Comparison of ENCODE assay signal across 8 mouse cellular contexts in genomic region chr2:27513861-27514260, GRCm38 (mm10). TPM values are rescaled to one million over a fixed set of nuclear protein-coding genes. Genes with fewer than 3 reads are reported as not detected.
A peak's percentile ranks its signal among the peaks of the same experiment; 100 is the strongest.
DNase-seq lines count a peak whose midpoint lies in the region; ATAC-seq and TF ChIP-seq lines count a peak whose summit lies in the region.

No protein-coding gene starts in this region.

- no peak for TF ChIP-seq EP300 in liver, embryonic 14.5 days (IDR thresholded peaks at IDR 0.05; ENCODE audit: low read depth)

- peak overlapping the region; percentile 94 for H3K9ac ChIP-seq in heart, embryonic 16.5 days (ENCODE audit: low read length)
- H3K9ac ChIP-seq in ES-E14 (ENCODE audit: insufficient read depth, low read depth, low read length, poor library complexity, severe bottlenecking) = peak overlapping the region; percentile 80; the same call in 1 of the 2 replicates
- H3K9ac ChIP-seq in forebrain, embryonic 13.5 days = peak overlapping the region; percentile 94
- peak overlapping the region; percentile 79 for H3K9ac ChIP-seq in liver, embryonic 14.5 days (replicated peaks)

- WGBS in heart, embryonic 16.5 days = 71% methylated on average over 5 of the region's 5 CpGs
- WGBS in forebrain, embryonic 13.5 days = 74% methylated on average over 5 of the region's 5 CpGs
- WGBS in liver, embryonic 14.5 days (ENCODE audit: insufficient replicate concordance) = 40% methylated on average over 5 of the region's 5 CpGs

- no peak for DNase-seq in heart, postnatal 10 days
- no peak for DNase-seq in ES-E14 (ENCODE audit: low read depth, low spot score)
- DNase-seq in liver, embryonic 14.5 days (ENCODE audit: low read depth in 3 of 3, low spot score in 3 of 3) = no peak
- DNase-seq in urinary bladder, adult 18-20 months (ENCODE audit: low spot score in 2 of 2) = no peak
- no peak for DNase-seq in spleen, adult 12 weeks (ENCODE audit: low spot score)
- no peak for DNase-seq in adrenal gland, postnatal 10 days

- H3K9me3 ChIP-seq in heart, embryonic 16.5 days (replicated peaks; ENCODE audit: control insufficient read depth, low read length) = no peaks in the 10 kb centered on the region
- H3K9me3 ChIP-seq in ES-E14 (ENCODE audit: control insufficient read depth, insufficient read depth, low read depth, low read length) = no peaks in the 10 kb centered on the region
- peaks cover 6% of the 10 kb centered on the region; the same call in 1 of the 2 replicates for H3K9me3 ChIP-seq in forebrain, embryonic 13.5 days (replicated peaks)
- H3K9me3 ChIP-seq in liver, embryonic 14.5 days (ENCODE audit: control insufficient read depth, low read length) = no peaks in the 10 kb centered on the region; the same call in 1 of the 2 replicates

- H3K4me1 ChIP-seq in heart, embryonic 16.5 days (ENCODE audit: control insufficient read depth, insufficient read depth, low read length) = peaks cover 23% of the 10 kb centered on the region
- H3K4me1 ChIP-seq in ES-E14 (ENCODE audit: control insufficient read depth in 2 of 2, insufficient read depth in 2 of 2, low read length in 2 of 2, poor library complexity in 1 of 2) = peaks cover 1 to 10% of the 10 kb centered on the region in 2 experiments; a peak in 2 of 4 replicates
- H3K4me1 ChIP-seq in forebrain, embryonic 13.5 days = peaks cover 31% of the 10 kb centered on the region
- peaks cover 17 to 28% of the 10 kb centered on the region in 2 experiments for H3K4me1 ChIP-seq in liver, embryonic 14.5 days (replicated peaks; ENCODE audit: control insufficient read depth in 2 of 2, insufficient read depth in 2 of 2, low read length in 1 of 2)

- TF ChIP-seq CTCF in liver, embryonic 14.5 days (IDR thresholded peaks at IDR 0.05; ENCODE audit: low read depth) = no peak

- intact Hi-C loops in heart, postnatal 10 days (cut with DNase I) = loop anchor here (2.0 kb wide), 1 partner anchor 71 kb away; the partner anchor contains the start of gene Brd3os

- in situ Hi-C loops in ES-E14 (cut with MboI; ENCODE audit: low sequenced_read_pairs in 2 of 2, unreplicated experiment in 2 of 2) = no loop called here

- no peaks in the 10 kb centered on the region for H3K36me3 ChIP-seq in heart, embryonic 16.5 days (ENCODE audit: control insufficient read depth, insufficient read depth)
- H3K36me3 ChIP-seq in ES-E14 (ENCODE audit: control insufficient read depth, insufficient read depth, low read length, poor library complexity, severe bottlenecking) = peaks cover 7% of the 10 kb centered on the region
- peaks cover 9% of the 10 kb centered on the region; the same call in 1 of the 2 replicates for H3K36me3 ChIP-seq in forebrain, embryonic 13.5 days (ENCODE audit: poor library complexity, severe bottlenecking)
- H3K36me3 ChIP-seq in liver, embryonic 14.5 days (replicated peaks; ENCODE audit: control insufficient read depth, insufficient read depth, low read depth) = no peaks in the 10 kb centered on the region; the same call in 1 of the 2 replicates

- no peaks in the 10 kb centered on the region for H3K27me3 ChIP-seq in heart, embryonic 16.5 days (ENCODE audit: control insufficient read depth, insufficient read depth, low read length)
- no peaks in the 10 kb centered on the region for H3K27me3 ChIP-seq in forebrain, embryonic 13.5 days
- no peaks in the 10 kb centered on the region for H3K27me3 ChIP-seq in liver, embryonic 14.5 days (ENCODE audit: control insufficient read depth, insufficient read depth, low read length)

- H3K4me2 ChIP-seq in heart, embryonic 16.5 days (ENCODE audit: low read depth, low read length) = peak overlapping the region; percentile 90
- peak overlapping the region; percentile 98 for H3K4me2 ChIP-seq in forebrain, embryonic 13.5 days
- H3K4me2 ChIP-seq in liver, embryonic 14.5 days (ENCODE audit: low read depth) = peak overlapping the region; percentile 98

- no peak for ATAC-seq in heart, embryonic 16.5 days (replicated peaks; ENCODE audit: extremely low read depth, insufficient read depth, low FRiP score)
- ATAC-seq in forebrain, embryonic 13.5 days = no peak
- no peak for ATAC-seq in liver, embryonic 14.5 days (ENCODE audit: insufficient read depth)

- peak overlapping the region; percentile 93 for H3K4me3 ChIP-seq in heart, embryonic 16.5 days (ENCODE audit: low read length)
- peak overlapping the region; percentile 81 to 96; a peak in 3 of 4 replicates for H3K4me3 ChIP-seq in ES-E14 (ENCODE audit: insufficient read depth in 1 of 2, low read depth in 1 of 2, low read length in 2 of 2, poor library complexity in 1 of 2, severe bottlenecking in 1 of 2)
- H3K4me3 ChIP-seq in forebrain, embryonic 13.5 days = peak overlapping the region; percentile 97; the same call in 1 of the 2 replicates
- H3K4me3 ChIP-seq in liver, embryonic 14.5 days (ENCODE audit: insufficient read depth in 1 of 2, low read depth in 2 of 2, low read length in 2 of 2) = peak overlapping the region; percentile 88 to 98; a peak in 3 of 4 replicates

- peak overlapping the region; percentile 92 for H3K27ac ChIP-seq in heart, embryonic 16.5 days (ENCODE audit: low read length)
- H3K27ac ChIP-seq in ES-E14 (ENCODE audit: insufficient read depth, low read depth, low read length, poor library complexity, severe bottlenecking) = no peak overlapping the region
- H3K27ac ChIP-seq in forebrain, embryonic 13.5 days = 0 out of 2 replicates have a peak overlapping the region, but pooled peaks have one; percentile 76
- H3K27ac ChIP-seq in liver, embryonic 14.5 days = no peak overlapping the region; the same call in 1 of the 2 replicates

TF ChIP-seq in ES-E14, 5 proteins besides CTCF, POLR2A, EP300 and RAD21:
- TF ChIP-seq ZC3H11A (IDR thresholded peaks at IDR 0.05; ENCODE audit: borderline replicate concordance, low read depth, low read length) (no peak), HCFC1 (IDR thresholded peaks at IDR 0.05; ENCODE audit: borderline replicate concordance, insufficient read depth, low read length) (no peak), ZNF384 (IDR thresholded peaks at IDR 0.05; ENCODE audit: low read depth, low read length) (no peak), CHD2 (IDR thresholded peaks at IDR 0.05; ENCODE audit: low read depth, low read length) (no peak), MAFK (IDR thresholded peaks at IDR 0.05; ENCODE audit: insufficient read depth, low read depth, low read length) (no peak)

RNA-seq across cellular contexts. Expression of gene Wdr5, which starts 1.1 kb away (rescaled TPM):
- 32.2 and 34.3 TPM in 2 replicates for polyA plus RNA-seq in heart, embryonic 16.5 days (2015; fragmentation: Nextera tagmentation; extraction: Ambion mirVana)
- total RNA-seq in heart, postnatal 10 days (2021) = 10 to 100 TPM; 25.4 to 28.5 TPM
- total RNA-seq in ES-E14 (2012; rRNA removed) = 103 and 106 TPM in 2 replicates
- polyA plus RNA-seq in forebrain, embryonic 13.5 days (2015; fragmentation: Nextera tagmentation; extraction: Ambion mirVana) = 54.0 and 59.1 TPM in 2 replicates
- 19.7 and 24.4 TPM in 2 replicates for polyA plus RNA-seq in liver, embryonic 14.5 days (2012; rRNA removed)
- 23.6 and 27.4 TPM in 2 replicates for polyA plus RNA-seq in liver, embryonic 14.5 days (2014; fragmentation: Nextera tagmentation; extraction: Ambion mirVana)
- 10 to 100 TPM; 35.2 to 38.3 TPM for total RNA-seq in adrenal gland, postnatal 10 days (2021)

RNA-seq across cellular contexts. Expression of gene Brd3, which starts 6.4 kb away (rescaled TPM):
- polyA plus RNA-seq in heart, embryonic 16.5 days (2015; fragmentation: Nextera tagmentation; extraction: Ambion mirVana) = 57.1 and 61.0 TPM in 2 replicates
- 10 to 100 TPM; 42.6 to 53.0 TPM for total RNA-seq in heart, postnatal 10 days (2021)
- 28.4 and 29.3 TPM in 2 replicates for total RNA-seq in ES-E14 (2012; rRNA removed)
- 140 and 149 TPM in 2 replicates for polyA plus RNA-seq in forebrain, embryonic 13.5 days (2015; fragmentation: Nextera tagmentation; extraction: Ambion mirVana)
- polyA plus RNA-seq in liver, embryonic 14.5 days (2012; rRNA removed) = 7.4 and 9.5 TPM in 2 replicates
- polyA plus RNA-seq in liver, embryonic 14.5 days (2014; fragmentation: Nextera tagmentation; extraction: Ambion mirVana) = 24.4 and 27.2 TPM in 2 replicates
- total RNA-seq in adrenal gland, postnatal 10 days (2021) = 10 to 100 TPM; 83.9 to 89.7 TPM

Comparison
In these comparisons a context has a peak if more than half of its experiments do, and no peak if none do; other contexts are left out.
1. H3K27ac ChIP-seq: peak in heart, embryonic 16.5 days (single experiment) and forebrain, embryonic 13.5 days (single experiment); none in ES-E14 (single experiment) and liver, embryonic 14.5 days (single experiment).
2. Peak in every context shown above with its lines, with median percentiles within 50 percentile points of each other: H3K4me2 ChIP-seq, H3K4me3 ChIP-seq and H3K9ac ChIP-seq.